Mouse (Mus musculus) embryonic facial prominence, embryonic 15.5 days (tissue): Measurements from ENCODE around the gene Ksr1. TPM values are rescaled to one million over a fixed set of nuclear protein-coding genes. Genes with fewer than 3 reads are reported as not detected.

Experiments used
- ATAC-seq: fragments of 200-750 bp; cut with Nextera tagmentation; 2 replicates; pipeline ENCODE4 v1.8.0; 2017; ENCODE audit warnings: low read depth, moderate TSS enrichment; ENCODE audit not compliant: insufficient number of reproducible peaks, low FRiP score, low TSS enrichment
- H3K27ac ChIP-seq: fragments of 300-500 bp; sonication (generic); replicated peaks from 2 replicates; pipeline ENCODE4 v1.5.1; 2015; ENCODE audit warnings: mild to moderate bottlenecking, inconsistent platforms
- H3K27me3 ChIP-seq: fragments of 300-500 bp; sonication (generic); 2 replicates; pipeline ENCODE4 v1.6.1; 2015; ENCODE audit warnings: inconsistent platforms
- H3K36me3 ChIP-seq: fragments of 300-500 bp; sonication (generic); 2 replicates; pipeline ENCODE4 v1.6.1; 2015; ENCODE audit warnings: mild to moderate bottlenecking, inconsistent platforms
- H3K4me1 ChIP-seq: fragments of 300-500 bp; sonication (generic); 2 replicates; pipeline ENCODE4 v1.6.1; 2015; ENCODE audit warnings: inconsistent platforms
- H3K4me2 ChIP-seq: fragments of 300-500 bp; sonication (generic); replicated peaks from 2 replicates; pipeline ENCODE4 v1.6.1; 2015; ENCODE audit warnings: mild to moderate bottlenecking, inconsistent platforms
- H3K4me3 ChIP-seq: fragments of 300-500 bp; sonication (generic); replicated peaks from 2 replicates; pipeline ENCODE4 v1.5.1; 2015; ENCODE audit warnings: mild to moderate bottlenecking, inconsistent platforms
- H3K9ac ChIP-seq: fragments of 300-500 bp; sonication (generic); 2 replicates; pipeline ENCODE4 v1.6.1; 2015; ENCODE audit warnings: inconsistent platforms
- H3K9me3 ChIP-seq: fragments of 300-500 bp; sonication (generic); replicated peaks from 2 replicates; pipeline ENCODE4 v1.6.1; 2016; ENCODE audit warnings: inconsistent platforms
- WGBS: fragments of 180-500 bp; shearing (Covaris S2); methylation state at CpG from one replicate; pipeline ENCODE4 v1.1.7; 2015; 5-methylcytosine and 5-hydroxymethylcytosine counted together
- polyA plus RNA-seq: library from polyadenylated mRNA; unstranded; fragments of >200 nt; fragmentation: Nextera tagmentation; extraction: Ambion mirVana; gene quantifications from 2 replicates; pipeline ENCODE4 v1.2.1, GENCODE M21; 2015

The Ksr1 gene
- polyA plus RNA-seq, 1 experiment from 2014 or later: 5.6 TPM

GRCm38 (mm10) chr11:78986311-78987002 is 159.8 kb downstream of the Ksr1 start:
- H3K36me3 ChIP-seq: no peaks in the 10 kb centered on the region

GRCm38 (mm10) chr11:78985505-78985904 is 160.7 kb downstream of the Ksr1 start:
- no peaks in the 10 kb centered on the region for H3K9me3 ChIP-seq
- H3K4me2 ChIP-seq: no peak overlapping the region
- H3K4me1 ChIP-seq: peaks cover 9% of the 10 kb centered on the region; the same call in 1 of the 2 replicates
- no peak overlapping the region for H3K27ac ChIP-seq
- no peaks in the 10 kb centered on the region for H3K36me3 ChIP-seq
- H3K4me3 ChIP-seq: no peak overlapping the region
- H3K27me3 ChIP-seq: no peaks in the 10 kb centered on the region
- no peak for ATAC-seq
- no peak overlapping the region for H3K9ac ChIP-seq

More at GRCm38 (mm10) chr11:78986311-78987002, 159.8 kb downstream of the Ksr1 start:
- Histone ChIP-seq H3K27ac (no peak overlapping the region), H3K9ac (no peak overlapping the region), H3K4me2 (no peak overlapping the region), H3K9me3 (no peaks in the 10 kb centered on the region), H3K4me3 (no peak overlapping the region), H3K27me3 (no peaks in the 10 kb centered on the region), H3K4me1 (peaks cover 9% of the 10 kb centered on the region; the same call in 1 of the 2 replicates)
- ATAC-seq: no peak
- 88% methylated on average over 10 of the region's 10 CpGs for WGBS

GRCm38 (mm10) chr11:78984483-78985177 is 161.6 kb downstream of the Ksr1 start, which contains the start of gene Lgals9:
TSS of gene Lgals9 (minus strand) at chr11:78984946.
- WGBS: 41% methylated on average over 10 of the region's 10 CpGs
- ATAC-seq: peak; percentile 82
- Histone ChIP-seq H3K27me3 (no peaks in the 10 kb centered on the region), H3K9me3 (no peaks in the 10 kb centered on the region), H3K9ac (no peak within 1 kb of the TSS), H3K4me2 (peak within 1 kb of the TSS; percentile 34), H3K36me3 (no peaks in the 10 kb centered on the region), H3K27ac (0 out of 2 replicates have a peak within 1 kb of the TSS, but pooled peaks have one; percentile 19), H3K4me1 (peaks cover 9% of the 10 kb centered on the region; the same call in 1 of the 2 replicates), H3K4me3 (peak within 1 kb of the TSS; percentile 23)

GRCm38 (mm10) chr11:78983539-78983938 is 162.7 kb downstream of the Ksr1 start:
- H3K9ac ChIP-seq: no peak overlapping the region
- H3K27me3 ChIP-seq: no peaks in the 10 kb centered on the region
- H3K9me3 ChIP-seq: no peaks in the 10 kb centered on the region
- no peak overlapping the region for H3K27ac ChIP-seq
- WGBS: 77% methylated on average over 7 of the region's 7 CpGs
- 0 out of 2 replicates have a peak overlapping the region, but pooled peaks have one; percentile 1 for H3K4me2 ChIP-seq
- no peak for ATAC-seq
- H3K4me3 ChIP-seq: no peak overlapping the region
- H3K36me3 ChIP-seq: no peaks in the 10 kb centered on the region
- peaks cover 11% of the 10 kb centered on the region; the same call in 1 of the 2 replicates for H3K4me1 ChIP-seq

GRCm38 (mm10) chr11:78982513-78983291 is 163.5 kb downstream of the Ksr1 start:
- no peak for ATAC-seq
- Histone ChIP-seq H3K27me3 (no peaks in the 10 kb centered on the region), H3K36me3 (no peaks in the 10 kb centered on the region), H3K9ac (no peak overlapping the region), H3K4me3 (no peak overlapping the region), H3K27ac (no peak overlapping the region), H3K4me2 (no peak overlapping the region), H3K9me3 (no peaks in the 10 kb centered on the region), H3K4me1 (peaks cover 14% of the 10 kb centered on the region; the same call in 1 of the 2 replicates)
- WGBS: 68% methylated on average over 12 of the region's 12 CpGs

- no peaks in the 10 kb centered on the region for H3K9me3 ChIP-seq
- H3K4me2 ChIP-seq: no peak overlapping the region
- H3K27me3 ChIP-seq: no peaks in the 10 kb centered on the region
- 74% methylated on average over 2 of the region's 2 CpGs for WGBS
- H3K9ac ChIP-seq: no peak overlapping the region
- H3K27ac ChIP-seq: no peak overlapping the region
- H3K4me1 ChIP-seq: peaks cover 14% of the 10 kb centered on the region; the same call in 1 of the 2 replicates
- H3K4me3 ChIP-seq: no peak overlapping the region
- H3K36me3 ChIP-seq: no peaks in the 10 kb centered on the region
- ATAC-seq: no peak
Observed at GRCm38 (mm10) chr11:78982042-78982441, 164.2 kb downstream of the Ksr1 start.

- Histone ChIP-seq H3K4me1 (peaks cover 12% of the 10 kb centered on the region; the same call in 1 of the 2 replicates), H3K36me3 (no peaks in the 10 kb centered on the region), H3K4me3 (no peak overlapping the region), H3K4me2 (no peak overlapping the region), H3K27me3 (no peaks in the 10 kb centered on the region), H3K9me3 (no peaks in the 10 kb centered on the region), H3K9ac (no peak overlapping the region), H3K27ac (no peak overlapping the region)
- no peak for ATAC-seq
- 74% methylated on average over 4 of the region's 4 CpGs for WGBS
Observed at GRCm38 (mm10) chr11:78980083-78980634, 166.0 kb downstream of the Ksr1 start.

GRCm38 (mm10) chr11:78978176-78979019 is 167.8 kb downstream of the Ksr1 start:
- Histone ChIP-seq H3K4me1 (peaks cover 9% of the 10 kb centered on the region), H3K36me3 (no peaks in the 10 kb centered on the region), H3K9ac (no peak overlapping the region), H3K9me3 (no peaks in the 10 kb centered on the region), H3K27ac (no peak overlapping the region), H3K27me3 (no peaks in the 10 kb centered on the region), H3K4me2 (no peak overlapping the region), H3K4me3 (no peak overlapping the region)
- no peak for ATAC-seq
- WGBS: 65% methylated on average over 12 of the region's 12 CpGs

GRCm38 (mm10) chr11:78976731-78977510 is 169.3 kb downstream of the Ksr1 start:
- H3K4me2 ChIP-seq: no peak overlapping the region
- H3K9me3 ChIP-seq: no peaks in the 10 kb centered on the region
- H3K4me1 ChIP-seq: peaks cover 23% of the 10 kb centered on the region
- no peak overlapping the region for H3K9ac ChIP-seq
- H3K36me3 ChIP-seq: no peaks in the 10 kb centered on the region
- H3K4me3 ChIP-seq: no peak overlapping the region
- H3K27me3 ChIP-seq: no peaks in the 10 kb centered on the region
- no peak overlapping the region for H3K27ac ChIP-seq
- ATAC-seq: no peak
- WGBS: 72% methylated on average over 8 of the region's 8 CpGs
